Mouse (Mus musculus) forebrain, embryonic 14.5 days (tissue): Measurements from ENCODE around the gene Sept11. TPM values are rescaled to one million over a fixed set of nuclear protein-coding genes. Genes with fewer than 3 reads are reported as not detected.

ENCODE experiments used
- ATAC-seq: fragments of 200-750 bp; cut with Nextera tagmentation; 2 replicates; pipeline ENCODE4 v1.8.0; 2017; ENCODE audit warnings: mild to moderate bottlenecking, moderate library complexity
- DNase-seq: peaks from one replicate; pipeline ENCODE4 v3.0.0-alpha.2; 2015; ENCODE audit warnings: low spot score
- H3K27ac ChIP-seq: fragments of 300-500 bp; sonication (generic); 2 replicates; pipeline ENCODE4 v1.5.1; 2014; ENCODE audit warnings: low read depth, mild to moderate bottlenecking, control low read depth, low read length, moderate library complexity
- H3K27me3 ChIP-seq: fragments of 300-500 bp; sonication (generic); replicated peaks from 2 replicates; pipeline ENCODE4 v1.6.1; 2014; ENCODE audit warnings: low read length, control low read depth, mixed read lengths; ENCODE audit not compliant: control insufficient read depth, insufficient read depth
- H3K36me3 ChIP-seq: fragments of 300-500 bp; sonication (generic); 2 replicates; pipeline ENCODE4 v1.6.1; 2014; ENCODE audit warnings: low read length, control low read depth; ENCODE audit not compliant: control insufficient read depth, insufficient read depth
- H3K4me1 ChIP-seq: fragments of 300-500 bp; sonication (generic); 2 replicates; pipeline ENCODE4 v1.6.1; 2014; ENCODE audit warnings: antibody characterized with exemption, low read length, control low read depth; ENCODE audit not compliant: control insufficient read depth, insufficient read depth
- H3K4me2 ChIP-seq: fragments of 300-500 bp; sonication (generic); 2 replicates; pipeline ENCODE4 v1.6.1; 2014; ENCODE audit warnings: mild to moderate bottlenecking, control low read depth, low read length
- H3K4me3 ChIP-seq: fragments of 300-500 bp; sonication (generic); 2 replicates; pipeline ENCODE4 v1.5.1; 2014; ENCODE audit warnings: low read depth, low read length, control low read depth
- H3K9ac ChIP-seq: fragments of 300-500 bp; sonication (generic); 2 replicates; pipeline ENCODE4 v1.6.1; 2014; ENCODE audit warnings: mild to moderate bottlenecking, low read length, control low read depth, moderate library complexity
- H3K9me3 ChIP-seq: fragments of 300-500 bp; sonication (generic); replicated peaks from 2 replicates; pipeline ENCODE4 v1.6.1; 2016; ENCODE audit warnings: low read length, control low read depth, mixed read lengths; ENCODE audit not compliant: control insufficient read depth
- WGBS: fragments of 180-500 bp; shearing (Covaris S2); extraction: QIAGEN DNeasy Blood & Tissue Kit; methylation state at CpG from one replicate; pipeline ENCODE4 v1.1.7; 2014; 5-methylcytosine and 5-hydroxymethylcytosine counted together
- polyA plus RNA-seq: library from polyadenylated mRNA; unstranded; fragments of >200 nt; fragmentation: Nextera tagmentation; extraction: Ambion mirVana; gene quantifications from 2 replicates; pipeline ENCODE4 v1.2.1, GENCODE M21; 2014

Gene Sept11
- polyA plus RNA-seq, 1 experiment from 2014 or later = 149 TPM

GRCm38 (mm10) chr5:93115854-93116253 is 22.6 kb downstream of the Sept11 start:
- no peaks in the 10 kb centered on the region for H3K4me1 ChIP-seq
- H3K36me3 ChIP-seq = 0 out of 2 replicates have a peak, but pooled peaks cover 3% of the 10 kb centered on the region
- DNase-seq = no peak
- no peak for ATAC-seq
- H3K4me3 ChIP-seq = no peak overlapping the region
- WGBS = 89% methylated on average over 13 of the region's 13 CpGs
- H3K9me3 ChIP-seq = no peaks in the 10 kb centered on the region
- no peak overlapping the region for H3K4me2 ChIP-seq
- peak overlapping the region; percentile 11; the same call in 1 of the 2 replicates for H3K27ac ChIP-seq
- no peak overlapping the region for H3K9ac ChIP-seq
- H3K27me3 ChIP-seq = no peaks in the 10 kb centered on the region

GRCm38 (mm10) chr5:93117648-93118047 is 24.4 kb downstream of the Sept11 start:
- 70% methylated on average over 8 of the region's 8 CpGs for WGBS
- H3K9me3 ChIP-seq = no peaks in the 10 kb centered on the region
- no peak for ATAC-seq

GRCm38 (mm10) chr5:93121660-93122059 is 28.4 kb downstream of the Sept11 start:
- Histone ChIP-seq H3K4me1 (peaks cover 17% of the 10 kb centered on the region), H3K9me3 (no peaks in the 10 kb centered on the region), H3K9ac (no peak overlapping the region), H3K4me2 (no peak overlapping the region), H3K36me3 (no peaks in the 10 kb centered on the region), H3K27me3 (no peaks in the 10 kb centered on the region), H3K4me3 (no peak overlapping the region), H3K27ac (no peak overlapping the region)
- WGBS = 87% methylated on average over 8 of the region's 8 CpGs
- no peak for DNase-seq
- no peak for ATAC-seq

More at GRCm38 (mm10) chr5:93117648-93118047, 24.4 kb downstream of the Sept11 start:
- Histone ChIP-seq H3K4me2 (no peak overlapping the region), H3K4me3 (no peak overlapping the region), H3K36me3 (0 out of 2 replicates have a peak, but pooled peaks cover under 1% of the 10 kb centered on the region), H3K4me1 (no peaks in the 10 kb centered on the region), H3K9ac (no peak overlapping the region), H3K27me3 (no peaks in the 10 kb centered on the region), H3K27ac (no peak overlapping the region)
- DNase-seq = no peak

GRCm38 (mm10) chr5:93124031-93124826 is 31.0 kb downstream of the Sept11 start:
- Histone ChIP-seq H3K4me2 (no peak overlapping the region), H3K36me3 (no peaks in the 10 kb centered on the region), H3K9ac (no peak overlapping the region), H3K4me1 (peaks cover 38% of the 10 kb centered on the region), H3K27me3 (no peaks in the 10 kb centered on the region), H3K27ac (no peak overlapping the region), H3K9me3 (no peaks in the 10 kb centered on the region), H3K4me3 (no peak overlapping the region)
- no peak for ATAC-seq
- no peak for DNase-seq
- WGBS = 57% methylated on average over 9 of the region's 9 CpGs

- DNase-seq = no peak
- H3K4me1 ChIP-seq = peaks cover 49% of the 10 kb centered on the region
- no peaks in the 10 kb centered on the region for H3K9me3 ChIP-seq
- no peak overlapping the region; the same call in 1 of the 2 replicates for H3K9ac ChIP-seq
- no peaks in the 10 kb centered on the region for H3K36me3 ChIP-seq
- no peak overlapping the region for H3K4me3 ChIP-seq
- WGBS = 89% methylated on average over 6 of the region's 6 CpGs
- no peak for ATAC-seq
- H3K27me3 ChIP-seq = no peaks in the 10 kb centered on the region
- no peak overlapping the region for H3K4me2 ChIP-seq
- H3K27ac ChIP-seq = peak overlapping the region; percentile 35; the same call in 1 of the 2 replicates
These were observed 32.1 kb downstream of the Sept11 start for GRCm38 (mm10) chr5:93125325-93125724.

GRCm38 (mm10) chr5:93126222-93126929 is 33.1 kb downstream of the Sept11 start:
- no peak overlapping the region for H3K4me3 ChIP-seq
- H3K4me1 ChIP-seq = peaks cover 59% of the 10 kb centered on the region
- DNase-seq (peak; percentile 88), ATAC-seq (peak; percentile 78)
- 14% methylated on average over 12 of the region's 12 CpGs for WGBS
- H3K27me3 ChIP-seq = no peaks in the 10 kb centered on the region
- H3K36me3 ChIP-seq = no peaks in the 10 kb centered on the region
- peak overlapping the region; percentile 8; the same call in 1 of the 2 replicates for H3K4me2 ChIP-seq
- no peaks in the 10 kb centered on the region for H3K9me3 ChIP-seq
- no peak overlapping the region for H3K9ac ChIP-seq
- peak overlapping the region; percentile 80 for H3K27ac ChIP-seq

- Histone ChIP-seq H3K27ac (peak overlapping the region; percentile 80), H3K27me3 (no peaks in the 10 kb centered on the region), H3K4me3 (no peak overlapping the region), H3K36me3 (no peaks in the 10 kb centered on the region), H3K4me1 (peaks cover 62% of the 10 kb centered on the region), H3K9ac (no peak overlapping the region), H3K4me2 (peak overlapping the region; percentile 23; the same call in 1 of the 2 replicates), H3K9me3 (no peaks in the 10 kb centered on the region)
- peak; percentile 76 for DNase-seq
- ATAC-seq = peak; percentile 64
- 2% methylated on average over 4 of the region's 4 CpGs for WGBS
These were observed 33.8 kb downstream of the Sept11 start for GRCm38 (mm10) chr5:93126930-93127562.

- Histone ChIP-seq H3K9ac (peak overlapping the region; percentile 33; the same call in 1 of the 2 replicates), H3K36me3 (no peaks in the 10 kb centered on the region), H3K9me3 (no peaks in the 10 kb centered on the region), H3K4me3 (no peak overlapping the region), H3K4me2 (peak overlapping the region; percentile 23; the same call in 1 of the 2 replicates), H3K4me1 (peaks cover 64% of the 10 kb centered on the region), H3K27ac (peak overlapping the region; percentile 80), H3K27me3 (no peaks in the 10 kb centered on the region)
- WGBS = 0% methylated on average over 3 of the region's 3 CpGs
- DNase-seq = peak; percentile 56
- ATAC-seq = peak; percentile 30
These were observed 34.5 kb downstream of the Sept11 start for GRCm38 (mm10) chr5:93127722-93128121.
